Mouse (Mus musculus): ENCODE results near the gene Nme3.

GRCm38 (mm10) chr17:24891321-24891720 is 5.0 kb upstream of the Nme3 start:
- TF ChIP-seq CTCF (conservative IDR thresholded peaks at IDR 0.05; ENCODE audit: low read length) (no peak), NANOG (IDR thresholded peaks at IDR 0.05; ENCODE audit: borderline replicate concordance, low read length) (no peak)
